Mouse (Mus musculus): ENCODE measurements around the gene Camk2d. TPM values are rescaled to one million over a fixed set of nuclear protein-coding genes. Genes with fewer than 3 reads are reported as not detected.

Gene Camk2d
- polyA plus RNA-seq, 1 experiment from 2014 or later, result 7.1 TPM

DNA sequence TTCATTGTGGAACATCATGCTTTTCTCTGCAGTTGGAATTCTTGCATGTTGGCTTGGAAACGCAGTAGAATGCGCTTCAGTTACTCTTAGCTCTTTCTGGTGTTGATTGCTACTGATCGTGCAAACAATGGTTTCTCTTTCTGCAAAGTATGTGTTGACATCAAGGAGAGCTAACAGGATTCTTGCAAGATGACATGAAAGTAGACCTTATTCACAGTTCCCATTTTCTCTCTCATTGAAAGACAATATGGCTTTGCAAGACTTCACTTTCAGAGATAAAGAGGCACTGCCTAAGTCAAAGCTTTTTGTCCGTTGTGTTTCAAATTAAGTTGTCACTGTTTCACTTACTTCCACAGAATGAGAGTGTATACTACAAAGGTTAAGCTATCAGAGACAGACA is 210.0 kb downstream of the Camk2d start:
- Histone ChIP-seq H3K4me3 (no peak overlapping the region), H3K27me3 (replicated peaks) (no peaks in the 10 kb centered on the region), H3K4me2 (no peak overlapping the region), H3K27ac (no peak overlapping the region), H3K36me3 (no peaks in the 10 kb centered on the region), H3K9me3 (replicated peaks) (no peaks in the 10 kb centered on the region), H3K9ac (no peak overlapping the region), H3K4me1 (no peaks in the 10 kb centered on the region)
- 74% methylated on average over 4 of the region's 4 CpGs for WGBS (ENCODE audit: insufficient replicate concordance)
- no peak for ATAC-seq

DNA sequence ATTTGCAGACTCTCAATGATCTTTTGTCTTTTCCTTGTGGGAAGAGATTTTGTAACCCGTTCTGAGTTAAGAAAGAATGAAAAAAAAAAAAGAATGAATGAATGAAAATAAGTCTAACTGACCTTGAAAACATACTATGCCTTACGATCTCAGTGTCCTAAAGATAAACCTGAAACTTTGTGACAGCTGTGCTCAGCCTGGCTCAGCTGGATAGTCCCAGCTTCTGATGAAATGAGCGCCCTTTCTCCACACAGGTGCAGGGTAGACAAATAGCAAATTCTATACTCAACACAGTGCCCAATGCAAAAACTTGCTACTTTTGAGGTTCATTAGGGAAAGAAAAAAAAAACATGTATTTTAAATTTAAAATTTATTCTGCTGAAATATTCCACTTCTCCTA is 213.8 kb downstream of the Camk2d start:
- Histone ChIP-seq H3K27me3 (replicated peaks) (no peaks in the 10 kb centered on the region), H3K27ac (no peak overlapping the region), H3K9ac (no peak overlapping the region), H3K4me2 (no peak overlapping the region), H3K4me1 (no peaks in the 10 kb centered on the region), H3K4me3 (no peak overlapping the region), H3K9me3 (replicated peaks) (no peaks in the 10 kb centered on the region), H3K36me3 (no peaks in the 10 kb centered on the region)
- 72% methylated on average over 3 of the region's 3 CpGs for WGBS (ENCODE audit: insufficient replicate concordance)
- ATAC-seq, result no peak

DNA sequence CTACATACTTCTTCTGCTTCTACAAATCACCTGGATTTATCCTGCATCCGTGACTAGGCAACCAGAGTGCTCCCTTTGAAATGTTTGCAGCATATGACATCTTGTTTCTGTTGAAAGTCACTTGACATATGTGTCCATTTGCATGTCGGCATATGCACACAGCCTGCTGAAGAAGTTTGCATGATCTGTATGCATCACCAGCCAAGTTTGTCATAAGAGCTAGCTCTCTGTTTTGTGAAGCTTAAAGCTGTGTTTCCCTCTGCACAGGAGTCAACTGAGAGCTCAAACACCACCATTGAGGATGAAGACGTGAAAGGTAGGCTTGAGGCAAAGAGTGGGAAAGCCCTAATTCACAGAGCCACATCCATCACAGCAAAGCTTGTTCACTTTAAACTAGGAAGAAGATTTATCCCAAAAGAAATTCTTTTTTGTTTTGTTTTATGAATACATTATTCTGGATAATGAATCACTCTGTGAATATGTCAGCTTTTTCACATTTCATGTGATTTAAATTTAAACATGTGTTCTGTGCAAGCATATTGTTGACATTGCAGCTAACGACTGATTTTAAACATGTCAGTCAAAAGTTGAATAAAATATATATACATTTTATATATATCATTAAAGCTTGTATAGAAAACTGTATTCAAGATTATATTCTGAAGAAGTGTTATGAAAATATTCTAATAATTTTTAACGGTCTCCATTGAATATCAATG is 214.4 kb downstream of the Camk2d start:
- Histone ChIP-seq H3K9me3 (replicated peaks) (no peaks in the 10 kb centered on the region), H3K36me3 (no peaks in the 10 kb centered on the region), H3K27ac (no peak overlapping the region), H3K4me1 (no peaks in the 10 kb centered on the region), H3K4me3 (no peak overlapping the region), H3K27me3 (replicated peaks) (no peaks in the 10 kb centered on the region), H3K4me2 (no peak overlapping the region), H3K9ac (no peak overlapping the region)
- no peak for ATAC-seq
- WGBS (ENCODE audit: insufficient replicate concordance), result 74% methylated on average over 5 of the region's 5 CpGs

DNA sequence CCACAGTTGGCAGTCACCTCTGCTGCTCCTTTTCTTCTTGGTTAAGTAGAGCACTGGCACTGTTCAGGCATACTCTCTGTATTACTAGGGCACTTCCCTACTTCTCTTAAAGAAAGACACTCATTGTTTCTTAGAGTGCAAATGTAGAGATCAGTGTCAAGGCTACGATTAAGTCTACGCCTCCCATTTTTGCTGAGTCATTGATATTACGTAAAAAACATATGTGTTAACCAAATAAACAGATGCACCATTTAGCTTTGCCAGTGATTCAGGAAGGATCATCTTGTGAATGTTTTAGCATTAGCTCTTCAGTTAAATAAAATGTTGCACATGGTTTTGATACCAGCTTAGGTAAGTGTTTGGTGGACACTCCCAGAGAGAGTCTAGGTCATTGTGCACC is 215.5 kb downstream of the Camk2d start:
- no peaks in the 10 kb centered on the region for H3K36me3 ChIP-seq
- no peak overlapping the region for H3K4me2 ChIP-seq
- H3K9me3 ChIP-seq (replicated peaks), result no peaks in the 10 kb centered on the region
- no peaks in the 10 kb centered on the region for H3K4me1 ChIP-seq
- H3K27me3 ChIP-seq (replicated peaks), result no peaks in the 10 kb centered on the region
- no peak overlapping the region for H3K9ac ChIP-seq
- WGBS (ENCODE audit: insufficient replicate concordance), result 82% methylated on average over 3 of the region's 3 CpGs
- no peak overlapping the region for H3K4me3 ChIP-seq
- no peak for ATAC-seq
- H3K27ac ChIP-seq, result no peak overlapping the region

DNA sequence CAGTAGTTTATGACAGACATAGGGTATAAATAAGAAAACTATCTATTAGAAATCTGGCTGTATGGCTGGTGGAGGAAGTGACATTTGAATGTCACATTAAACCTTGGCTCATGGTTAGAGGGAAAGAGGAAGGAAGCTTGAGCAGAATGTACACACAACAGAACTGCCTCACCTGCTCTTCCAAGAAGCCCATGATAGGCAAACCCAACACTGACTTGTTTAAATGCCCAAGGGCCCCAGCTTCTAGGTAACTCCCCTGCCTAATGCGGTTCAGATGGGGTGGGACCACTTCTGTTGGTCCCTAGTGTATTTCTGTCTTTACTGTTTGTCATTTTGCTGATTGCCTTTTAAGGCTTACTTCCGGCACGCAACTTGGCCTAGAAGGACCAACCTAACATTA is 226.3 kb downstream of the Camk2d start:
- no peak for ATAC-seq
- Histone ChIP-seq H3K9me3 (replicated peaks) (no peaks in the 10 kb centered on the region), H3K9ac (no peak overlapping the region), H3K36me3 (no peaks in the 10 kb centered on the region), H3K4me2 (no peak overlapping the region), H3K27ac (no peak overlapping the region), H3K4me1 (no peaks in the 10 kb centered on the region), H3K27me3 (replicated peaks) (no peaks in the 10 kb centered on the region), H3K4me3 (no peak overlapping the region)
- WGBS (ENCODE audit: insufficient replicate concordance), result 83% methylated on average over 3 of the region's 3 CpGs

DNA sequence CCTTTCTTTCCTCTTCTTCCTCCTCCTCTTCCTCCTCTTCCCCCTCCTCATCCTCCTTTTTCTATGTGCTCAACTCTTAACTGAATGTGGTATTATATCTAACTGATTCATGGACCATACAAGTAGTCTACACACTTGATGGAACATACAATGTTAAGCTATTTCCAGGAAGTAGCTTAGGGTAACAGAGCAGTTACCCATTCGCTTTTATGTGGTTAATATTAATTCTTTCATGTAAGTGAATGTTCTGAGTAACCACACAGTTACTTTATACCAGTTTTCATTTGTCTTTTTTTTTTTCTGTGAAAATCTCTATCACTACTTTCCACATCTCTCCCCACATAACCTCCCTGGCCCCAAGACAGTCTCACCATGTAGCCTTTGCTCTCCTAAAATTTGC is 228.8 kb downstream of the Camk2d start:
- Histone ChIP-seq H3K4me1 (no peaks in the 10 kb centered on the region), H3K27ac (no peak overlapping the region), H3K27me3 (replicated peaks) (no peaks in the 10 kb centered on the region), H3K9me3 (replicated peaks) (no peaks in the 10 kb centered on the region), H3K36me3 (no peaks in the 10 kb centered on the region), H3K4me2 (no peak overlapping the region), H3K4me3 (no peak overlapping the region), H3K9ac (no peak overlapping the region)
- 60% methylated on average over 1 of the region's 1 CpGs for WGBS (ENCODE audit: insufficient replicate concordance)
- ATAC-seq, result no peak

DNA sequence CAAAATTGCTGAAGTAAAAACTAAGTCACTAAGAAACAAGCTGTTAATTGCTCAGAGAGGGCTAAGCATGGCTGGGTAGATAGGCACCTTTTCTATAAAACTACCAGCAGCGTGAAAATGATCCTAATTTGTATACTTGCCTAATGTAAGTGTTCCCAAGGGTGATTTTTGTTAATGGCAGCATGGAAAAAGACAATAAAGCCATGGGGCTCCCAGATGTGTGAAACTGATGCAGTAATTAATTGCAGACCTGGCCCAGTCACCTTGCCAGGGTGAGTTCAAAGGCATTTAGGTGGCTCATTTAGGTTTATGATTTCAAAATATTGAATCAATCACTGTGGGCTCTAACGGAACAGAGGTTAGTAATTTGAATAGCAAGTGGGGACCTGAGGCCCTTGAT is 230.1 kb downstream of the Camk2d start:
- ATAC-seq, result no peak
- H3K36me3 ChIP-seq, result no peaks in the 10 kb centered on the region
- no peak overlapping the region for H3K4me3 ChIP-seq
- no peak overlapping the region for H3K27ac ChIP-seq
- WGBS (ENCODE audit: insufficient replicate concordance), result 63% methylated on average over 2 of the region's 2 CpGs
- no peaks in the 10 kb centered on the region for H3K9me3 ChIP-seq (replicated peaks)
- H3K4me2 ChIP-seq, result no peak overlapping the region
- no peaks in the 10 kb centered on the region for H3K27me3 ChIP-seq (replicated peaks)
- no peak overlapping the region for H3K9ac ChIP-seq
- no peaks in the 10 kb centered on the region for H3K4me1 ChIP-seq

DNA sequence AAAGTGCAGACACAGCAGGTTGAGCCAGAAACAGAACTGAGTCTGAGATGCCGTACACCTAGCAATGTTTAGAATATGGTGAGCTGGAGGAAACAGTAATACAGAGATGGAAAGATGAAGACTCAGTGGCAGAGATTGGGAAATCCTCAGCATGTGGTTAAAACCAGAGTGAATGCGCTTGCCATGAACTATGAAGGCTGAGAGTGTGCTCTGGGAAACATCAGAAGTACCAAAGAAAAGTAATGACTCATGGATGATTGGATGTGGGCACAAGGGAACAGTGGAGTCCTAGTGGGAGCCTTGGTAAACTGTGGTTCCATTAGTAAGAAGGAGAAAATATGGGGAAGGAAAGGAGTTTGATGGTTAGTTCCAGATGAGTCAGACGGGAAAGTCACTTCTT is 231.8 kb downstream of the Camk2d start:
- WGBS (ENCODE audit: insufficient replicate concordance), result 71% methylated on average over 3 of the region's 3 CpGs
- Histone ChIP-seq H3K4me1 (no peaks in the 10 kb centered on the region), H3K4me3 (no peak overlapping the region), H3K36me3 (no peaks in the 10 kb centered on the region), H3K4me2 (no peak overlapping the region), H3K27ac (no peak overlapping the region), H3K9ac (no peak overlapping the region), H3K9me3 (replicated peaks) (no peaks in the 10 kb centered on the region), H3K27me3 (replicated peaks) (no peaks in the 10 kb centered on the region)
- ATAC-seq, result no peak

DNA sequence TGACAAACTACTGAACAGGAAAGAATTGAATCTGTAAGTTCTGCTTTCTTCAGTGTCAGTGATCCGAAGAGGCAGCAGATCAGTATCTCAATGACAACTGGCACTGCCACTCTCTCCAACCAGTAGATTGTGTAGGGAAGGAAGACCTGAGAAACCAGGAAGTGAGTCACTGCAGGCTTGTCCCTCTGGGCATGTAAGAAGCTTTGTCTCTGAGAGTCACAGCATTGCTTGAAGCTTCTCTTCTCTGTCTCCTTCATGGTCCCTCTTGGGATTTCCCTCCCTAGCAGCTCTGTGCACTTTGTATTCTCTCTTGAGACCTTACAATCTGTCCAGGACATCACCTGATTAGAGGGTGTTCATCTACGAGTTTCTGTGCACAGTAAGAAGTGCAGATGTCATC is 233.7 kb downstream of the Camk2d start:
- no peak overlapping the region for H3K4me3 ChIP-seq
- 37% methylated on average over 2 of the region's 2 CpGs for WGBS (ENCODE audit: insufficient replicate concordance)
- no peak overlapping the region for H3K27ac ChIP-seq
- H3K9me3 ChIP-seq (replicated peaks), result no peaks in the 10 kb centered on the region
- H3K4me1 ChIP-seq, result no peaks in the 10 kb centered on the region
- no peak overlapping the region for H3K4me2 ChIP-seq
- no peak overlapping the region for H3K9ac ChIP-seq
- no peaks in the 10 kb centered on the region for H3K27me3 ChIP-seq (replicated peaks)
- H3K36me3 ChIP-seq, result no peaks in the 10 kb centered on the region
- ATAC-seq, result no peak

DNA sequence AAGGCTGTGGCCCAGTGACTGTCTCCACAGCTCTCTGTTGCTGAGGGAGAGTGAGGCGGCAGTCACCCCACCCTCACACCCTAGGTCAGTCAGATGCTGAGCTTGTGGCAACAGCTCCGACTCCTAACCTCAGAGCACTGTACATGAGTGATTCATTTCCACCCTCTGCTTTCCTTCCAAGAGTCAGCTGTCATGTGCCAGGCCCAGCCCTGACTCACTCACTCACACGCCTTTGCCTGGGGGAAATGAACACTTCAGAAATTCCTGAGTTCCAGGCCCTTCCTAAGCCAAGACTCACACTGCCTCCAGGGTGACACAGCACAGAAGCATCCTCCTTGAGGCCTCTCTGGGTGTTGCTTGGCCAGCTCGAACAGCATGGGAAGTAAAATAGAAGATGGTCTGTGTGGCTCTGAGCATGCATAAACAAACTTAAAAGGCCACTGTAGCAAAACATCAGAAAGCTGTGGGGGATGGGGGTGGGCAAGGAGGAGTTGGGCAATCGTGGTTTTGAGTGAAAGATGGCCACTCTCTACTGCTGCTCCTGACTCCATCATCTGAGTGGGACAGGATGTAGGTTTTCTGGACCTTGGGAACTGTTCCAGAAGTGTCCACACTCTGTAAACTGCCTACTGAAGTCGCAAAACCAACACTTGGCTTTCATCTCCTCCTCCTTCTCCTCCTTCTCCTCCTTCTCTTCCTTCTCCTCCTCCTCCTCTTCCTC is 235.5 kb downstream of the Camk2d start:
- Histone ChIP-seq H3K4me2 (no peak overlapping the region), H3K9ac (no peak overlapping the region), H3K36me3 (no peaks in the 10 kb centered on the region), H3K27ac (no peak overlapping the region), H3K27me3 (replicated peaks) (no peaks in the 10 kb centered on the region), H3K4me1 (no peaks in the 10 kb centered on the region), H3K9me3 (replicated peaks) (no peaks in the 10 kb centered on the region), H3K4me3 (no peak overlapping the region)
- WGBS (ENCODE audit: insufficient replicate concordance), result 44% methylated on average over 6 of the region's 6 CpGs
- ATAC-seq, result no peak

DNA sequence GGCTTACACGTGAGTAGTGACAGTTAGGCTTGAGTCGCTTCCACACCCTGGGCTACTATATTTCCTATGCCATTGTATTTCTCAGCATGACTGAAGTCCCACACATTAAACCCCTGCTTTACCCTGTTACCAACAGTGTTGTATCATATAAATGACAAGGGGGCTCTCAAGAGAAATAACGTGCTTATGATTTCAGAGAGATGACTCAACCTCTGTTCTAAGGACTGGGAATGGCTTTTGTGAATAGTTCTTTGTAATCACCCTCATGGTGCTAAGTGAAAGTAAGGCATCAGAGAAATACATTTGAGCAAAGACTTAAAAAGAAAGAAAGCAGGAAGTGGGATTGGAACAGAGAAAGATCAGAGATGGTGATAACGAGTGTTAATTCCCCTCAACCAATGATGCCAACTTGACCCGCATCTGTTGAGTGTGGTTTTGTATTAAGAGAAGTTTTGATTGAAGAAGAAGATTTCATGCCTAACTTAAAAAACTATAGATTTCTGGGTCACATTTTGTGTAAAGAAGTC is 238.6 kb downstream of the Camk2d start:
- Histone ChIP-seq H3K36me3 (no peaks in the 10 kb centered on the region), H3K4me3 (no peak overlapping the region), H3K4me2 (no peak overlapping the region), H3K27ac (no peak overlapping the region), H3K9me3 (replicated peaks) (no peaks in the 10 kb centered on the region), H3K4me1 (no peaks in the 10 kb centered on the region), H3K27me3 (replicated peaks) (no peaks in the 10 kb centered on the region), H3K9ac (no peak overlapping the region)
- ATAC-seq, result no peak
- 75% methylated on average over 5 of the region's 5 CpGs for WGBS (ENCODE audit: insufficient replicate concordance)

DNA sequence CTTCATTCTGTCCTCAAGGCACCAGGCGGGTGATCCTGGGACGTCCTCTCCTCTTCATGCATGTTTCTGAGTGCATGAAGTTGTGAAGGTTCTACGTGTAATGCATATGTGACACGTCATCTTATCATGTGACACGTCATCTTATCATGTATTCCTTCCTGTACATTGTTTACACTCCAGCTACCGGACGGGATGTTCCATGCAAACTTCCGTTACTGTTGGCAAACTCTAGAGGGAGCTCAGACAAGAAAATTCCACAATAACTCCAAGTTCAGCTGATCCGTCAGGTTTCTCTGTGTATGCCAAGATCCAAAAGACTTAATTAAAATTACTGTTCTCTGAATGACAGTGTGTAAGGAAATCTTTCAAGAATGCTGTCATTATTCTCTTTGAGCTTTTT is 246.7 kb downstream of the Camk2d start:
- no peaks in the 10 kb centered on the region for H3K4me1 ChIP-seq
- no peaks in the 10 kb centered on the region for H3K27me3 ChIP-seq (replicated peaks)
- no peaks in the 10 kb centered on the region for H3K9me3 ChIP-seq (replicated peaks)
- H3K4me3 ChIP-seq, result no peak overlapping the region
- no peak for ATAC-seq
- no peak overlapping the region for H3K9ac ChIP-seq
- 72% methylated on average over 9 of the region's 9 CpGs for WGBS (ENCODE audit: insufficient replicate concordance)
- no peak overlapping the region for H3K4me2 ChIP-seq
- no peaks in the 10 kb centered on the region for H3K36me3 ChIP-seq
- H3K27ac ChIP-seq, result no peak overlapping the region

All from liver, embryonic 12.5 days (tissue).